Mouse (Mus musculus) liver, embryonic 16.5 days (tissue): ENCODE results near the gene Mpp2. TPM values are rescaled to one million over a fixed set of nuclear protein-coding genes. Genes with fewer than 3 reads are reported as not detected.

ENCODE experiments used
- ATAC-seq: fragments of 200-750 bp; cut with Nextera tagmentation; 2 replicates; pipeline ENCODE4 v1.8.0; 2017; ENCODE audit warnings: low read depth, mild to moderate bottlenecking, moderate number of reproducible peaks, moderate library complexity
- H3K27ac ChIP-seq: fragments of 300-500 bp; sonication (generic); 2 replicates; pipeline ENCODE4 v1.5.1; 2014; ENCODE audit warnings: mild to moderate bottlenecking, low read length
- H3K27me3 ChIP-seq: fragments of 300-500 bp; sonication (generic); 2 replicates; pipeline ENCODE4 v1.6.1; 2014; ENCODE audit warnings: low read depth, low read length, mixed read lengths; ENCODE audit not compliant: control insufficient read depth, insufficient read depth
- H3K36me3 ChIP-seq: fragments of 300-500 bp; sonication (generic); 2 replicates; pipeline ENCODE4 v1.6.1; 2014; ENCODE audit warnings: mild to moderate bottlenecking; ENCODE audit not compliant: control insufficient read depth, insufficient read depth
- H3K4me1 ChIP-seq: fragments of 300-500 bp; sonication (generic); 2 replicates; pipeline ENCODE4 v1.6.1; 2014; ENCODE audit warnings: low read depth, low read length, mixed read lengths; ENCODE audit not compliant: control insufficient read depth
- H3K4me2 ChIP-seq: fragments of 300-500 bp; sonication (generic); 2 replicates; pipeline ENCODE4 v1.6.1; 2014; ENCODE audit warnings: low read depth, low read length, mixed read lengths
- H3K4me3 ChIP-seq: fragments of 300-500 bp; sonication (generic); 2 replicates; pipeline ENCODE4 v1.5.1; 2014; ENCODE audit warnings: low read depth, mild to moderate bottlenecking, low read length
- H3K9ac ChIP-seq: fragments of 300-500 bp; sonication (generic); 2 replicates; pipeline ENCODE4 v1.6.1; 2014; ENCODE audit warnings: low read depth, low read length
- H3K9me3 ChIP-seq: fragments of 300-500 bp; sonication (generic); replicated peaks from 2 replicates; pipeline ENCODE4 v1.6.1; 2016; ENCODE audit warnings: low read length; ENCODE audit not compliant: control insufficient read depth
- WGBS: fragments of 180-500 bp; shearing (Covaris S2); extraction: QIAGEN DNeasy Blood & Tissue Kit; methylation state at CpG from one replicate; pipeline ENCODE4 v1.1.7; 2014; ENCODE audit not compliant: insufficient replicate concordance; 5-methylcytosine and 5-hydroxymethylcytosine counted together
- polyA plus RNA-seq: library from polyadenylated mRNA; unstranded; fragments of >200 nt; fragmentation: Nextera tagmentation; extraction: Ambion mirVana; gene quantifications from 2 replicates; pipeline ENCODE4 v1.2.1, GENCODE M21; 2015

Mpp2 gene
- polyA plus RNA-seq: 9.2 and 11.1 TPM in 2 replicates

DNA sequence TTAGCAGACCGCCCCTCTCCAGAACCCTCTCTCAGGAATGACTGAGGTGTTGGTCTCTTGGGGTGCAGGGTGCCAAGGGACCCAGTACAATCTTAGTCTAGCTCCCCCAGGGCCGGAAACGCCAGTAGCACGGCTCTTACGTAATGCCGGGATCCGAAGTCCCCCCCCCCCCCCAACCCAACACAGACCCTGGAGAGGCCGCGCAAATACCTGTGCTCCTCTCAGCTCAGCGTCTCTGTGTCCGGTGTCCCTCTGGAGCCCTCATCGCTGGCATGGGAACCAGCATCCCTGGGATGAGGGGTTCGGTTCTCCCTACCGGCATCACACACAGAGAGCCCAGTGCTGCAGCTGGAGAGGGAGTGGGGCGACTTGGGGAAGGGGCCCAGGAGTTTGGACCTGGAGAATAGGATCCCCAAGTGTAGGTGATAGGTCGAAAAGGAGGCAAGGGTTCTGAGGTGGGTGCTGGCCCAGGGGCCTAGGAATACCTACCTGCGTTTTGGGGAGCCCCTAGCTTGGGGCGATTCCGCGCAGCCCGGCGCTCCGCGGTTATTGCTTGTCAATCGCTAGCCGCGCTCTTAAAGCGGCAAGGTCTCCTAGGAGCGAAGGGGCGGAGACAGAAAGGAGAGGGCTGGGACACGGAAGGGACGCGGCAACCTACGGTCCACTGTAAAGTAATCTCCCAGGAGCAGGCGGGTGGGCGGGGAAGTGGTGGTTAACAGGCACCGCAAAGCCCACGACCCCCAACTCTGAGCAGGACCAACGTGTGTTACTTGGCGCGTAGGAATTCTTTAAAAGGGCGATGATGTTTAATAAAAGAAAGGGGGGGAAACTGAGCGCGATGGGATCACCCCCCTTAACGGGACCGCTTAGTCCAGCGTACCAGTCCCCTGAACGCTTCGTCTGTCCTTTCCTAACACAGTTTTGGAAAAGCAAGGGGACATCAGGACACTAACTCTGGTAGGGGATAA lies at the start of gene Mpp2:
Mpp2 (minus strand) TSS at position 585 of the 968 bp plus-strand sequence.
- Histone ChIP-seq H3K4me1 (peaks cover 26% of the 10 kb centered on the region), H3K9me3 (no peaks in the 10 kb centered on the region; the same call in 1 of the 2 replicates), H3K36me3 (peaks cover 3% of the 10 kb centered on the region; the same call in 1 of the 2 replicates), H3K9ac (peak within 1 kb of the TSS; percentile 93), H3K27ac (peak within 1 kb of the TSS; percentile 87), H3K4me2 (peak within 1 kb of the TSS; percentile 85), H3K4me3 (peak within 1 kb of the TSS; percentile 85), H3K27me3 (no peaks in the 10 kb centered on the region; the same call in 1 of the 2 replicates)
- ATAC-seq: peak; percentile 87
- under 1% methylated on average over 49 of the region's 49 CpGs for WGBS

DNA sequence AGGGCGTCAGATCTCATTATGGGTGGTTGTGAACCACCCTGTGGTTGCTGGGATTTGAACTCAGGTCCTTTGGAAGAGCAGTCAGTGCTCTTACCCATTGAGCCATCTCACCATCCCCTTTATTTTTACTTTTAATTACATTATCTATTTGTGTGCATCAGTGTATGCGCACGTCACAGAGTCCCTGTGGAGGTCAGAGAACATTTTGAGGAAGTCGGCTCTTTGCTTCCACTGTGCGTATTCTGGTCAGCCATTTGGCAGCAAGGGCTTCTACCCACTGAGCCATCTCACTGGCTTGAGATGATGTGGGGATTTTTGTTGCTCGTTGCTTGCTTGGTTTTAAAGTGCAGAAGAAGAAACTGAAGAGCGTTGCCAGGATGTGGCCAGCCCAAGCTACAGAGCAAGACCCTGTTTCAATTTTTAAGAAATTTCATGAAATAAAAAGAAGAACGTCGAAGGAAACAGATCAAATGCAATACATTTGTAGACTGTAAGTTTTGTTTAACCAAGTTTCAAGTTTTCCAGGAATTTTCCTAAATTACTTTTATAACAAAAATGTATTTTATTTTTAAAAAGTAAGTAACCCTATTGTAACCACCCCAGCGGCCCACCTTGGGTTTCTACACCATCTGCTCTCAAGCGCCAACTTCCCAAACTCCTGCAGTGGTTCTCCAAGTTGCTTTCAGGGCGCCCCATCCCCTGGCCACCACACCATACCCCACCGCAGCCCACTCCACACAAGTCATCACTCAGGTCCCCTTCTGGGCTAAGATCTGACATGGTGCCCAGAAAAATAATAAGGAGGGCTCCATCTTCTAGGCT lies 49.5 kb upstream of the Mpp2 start:
- H3K4me1 ChIP-seq: peaks cover 3% of the 10 kb centered on the region
- no peak overlapping the region for H3K9ac ChIP-seq
- H3K4me2 ChIP-seq: peak overlapping the region; percentile 36; the same call in 1 of the 2 replicates
- ATAC-seq: no peak
- peaks cover 8% of the 10 kb centered on the region for H3K27me3 ChIP-seq
- no peaks in the 10 kb centered on the region for H3K36me3 ChIP-seq
- H3K27ac ChIP-seq: no peak overlapping the region
- WGBS: 20% methylated on average over 13 of the region's 13 CpGs
- no peak overlapping the region for H3K4me3 ChIP-seq
- H3K9me3 ChIP-seq: no peaks in the 10 kb centered on the region

DNA sequence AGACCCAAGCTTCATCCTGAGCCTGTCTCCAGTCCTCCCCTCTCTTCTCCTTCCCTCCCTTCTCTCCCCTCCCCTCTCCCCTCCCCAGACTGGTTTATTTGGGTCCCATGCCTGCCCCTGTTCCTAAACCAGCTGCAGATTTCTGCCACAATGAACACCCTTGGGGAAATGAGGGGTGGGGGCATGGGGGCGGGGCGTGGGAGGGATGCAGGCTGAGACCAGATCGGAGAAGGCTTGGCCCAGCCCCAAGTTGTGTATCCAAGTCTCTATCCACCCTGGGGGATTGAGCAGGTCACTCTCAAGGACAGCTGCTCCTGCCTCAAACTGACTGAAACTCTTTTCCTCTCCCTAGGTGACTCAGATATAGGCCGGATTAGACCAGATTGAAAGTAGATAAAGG lies 46.2 kb upstream of the Mpp2 start:
- no peak overlapping the region for H3K4me3 ChIP-seq
- H3K9me3 ChIP-seq: no peaks in the 10 kb centered on the region
- no peaks in the 10 kb centered on the region for H3K36me3 ChIP-seq
- H3K27me3 ChIP-seq: peaks cover 6% of the 10 kb centered on the region
- no peak overlapping the region for H3K4me2 ChIP-seq
- H3K4me1 ChIP-seq: peaks cover 15% of the 10 kb centered on the region
- H3K27ac ChIP-seq: no peak overlapping the region
- ATAC-seq: no peak
- no peak overlapping the region for H3K9ac ChIP-seq
- WGBS: 17% methylated on average over 4 of the region's 4 CpGs

DNA sequence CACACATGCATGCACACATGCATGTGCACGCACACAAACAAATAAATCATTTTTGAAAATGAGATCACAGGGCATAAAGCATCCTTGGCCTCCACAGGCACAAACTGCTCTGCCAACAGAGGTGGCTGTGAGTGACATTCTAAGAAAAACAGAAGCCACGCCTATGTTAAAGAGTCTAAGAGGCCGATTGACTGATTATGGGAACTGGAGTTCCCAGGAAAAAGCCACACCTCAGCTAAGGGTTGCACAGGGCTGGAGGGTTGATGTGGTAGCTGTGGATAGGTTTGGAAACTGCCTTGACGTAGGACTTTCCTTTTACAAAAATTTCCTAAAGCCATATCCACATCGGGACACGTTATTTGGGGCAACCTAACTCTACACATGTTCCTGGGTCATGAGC lies 29.1 kb upstream of the Mpp2 start:
- H3K4me1 ChIP-seq: peaks cover 9% of the 10 kb centered on the region
- no peak overlapping the region for H3K27ac ChIP-seq
- no peaks in the 10 kb centered on the region; the same call in 1 of the 2 replicates for H3K27me3 ChIP-seq
- 46% methylated on average over 6 of the region's 6 CpGs for WGBS
- no peaks in the 10 kb centered on the region for H3K36me3 ChIP-seq
- peak; percentile 51; the same call in 1 of the 2 replicates for ATAC-seq
- H3K4me3 ChIP-seq: no peak overlapping the region
- no peak overlapping the region for H3K4me2 ChIP-seq
- no peak overlapping the region for H3K9ac ChIP-seq
- H3K9me3 ChIP-seq: no peaks in the 10 kb centered on the region

DNA sequence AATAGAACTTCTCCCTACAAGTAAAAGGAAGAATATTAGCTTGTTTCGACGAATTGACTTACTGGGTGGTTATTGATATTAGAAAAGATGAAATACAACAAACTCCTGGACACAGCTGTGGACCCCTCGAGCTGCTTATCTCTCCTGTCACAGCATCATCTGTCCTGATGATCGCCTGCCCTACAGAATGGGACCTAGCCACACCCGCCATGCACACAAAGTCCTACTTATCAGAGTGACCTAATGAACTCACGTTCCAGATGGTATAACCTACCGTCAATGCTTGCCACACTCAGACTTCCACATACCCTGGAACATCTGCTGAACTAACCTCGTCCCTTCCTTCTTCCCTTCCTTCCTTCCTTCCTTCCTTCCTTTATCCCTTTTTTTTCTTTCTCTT lies 27.9 kb upstream of the Mpp2 start:
- 22% methylated on average over 8 of the region's 8 CpGs for WGBS
- H3K27me3 ChIP-seq: no peaks in the 10 kb centered on the region; the same call in 1 of the 2 replicates
- H3K9me3 ChIP-seq: no peaks in the 10 kb centered on the region
- H3K27ac ChIP-seq: no peak overlapping the region
- peak; percentile 61 for ATAC-seq
- no peak overlapping the region for H3K4me2 ChIP-seq
- no peak overlapping the region for H3K4me3 ChIP-seq
- peaks cover 9% of the 10 kb centered on the region for H3K4me1 ChIP-seq
- no peak overlapping the region for H3K9ac ChIP-seq
- no peaks in the 10 kb centered on the region for H3K36me3 ChIP-seq

DNA sequence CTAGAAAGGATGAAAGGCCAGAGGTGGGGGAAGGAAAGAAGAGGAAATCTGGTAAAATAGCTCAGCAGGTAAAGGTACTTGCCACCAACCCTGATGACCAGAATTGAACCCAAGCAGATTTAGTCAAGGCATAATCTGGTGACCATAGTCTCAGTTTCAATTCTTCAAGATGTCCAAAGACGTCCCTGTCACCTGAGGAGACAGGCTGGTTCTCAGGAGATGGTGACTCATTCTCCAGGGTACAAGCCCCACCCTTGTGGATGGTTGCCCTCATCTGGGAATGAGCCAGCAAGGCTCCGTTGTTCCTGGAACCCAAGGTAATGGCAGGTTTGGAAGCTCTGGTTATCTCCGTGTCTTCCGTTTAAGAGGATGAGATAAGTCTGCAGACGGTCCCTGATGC lies 23.3 kb upstream of the Mpp2 start:
- no peak for ATAC-seq
- Histone ChIP-seq H3K4me1 (peaks cover 4% of the 10 kb centered on the region), H3K4me3 (no peak overlapping the region), H3K9me3 (no peaks in the 10 kb centered on the region), H3K9ac (no peak overlapping the region), H3K27ac (no peak overlapping the region), H3K36me3 (no peaks in the 10 kb centered on the region), H3K4me2 (no peak overlapping the region), H3K27me3 (peaks cover 34% of the 10 kb centered on the region)
- WGBS: 43% methylated on average over 5 of the region's 5 CpGs

DNA sequence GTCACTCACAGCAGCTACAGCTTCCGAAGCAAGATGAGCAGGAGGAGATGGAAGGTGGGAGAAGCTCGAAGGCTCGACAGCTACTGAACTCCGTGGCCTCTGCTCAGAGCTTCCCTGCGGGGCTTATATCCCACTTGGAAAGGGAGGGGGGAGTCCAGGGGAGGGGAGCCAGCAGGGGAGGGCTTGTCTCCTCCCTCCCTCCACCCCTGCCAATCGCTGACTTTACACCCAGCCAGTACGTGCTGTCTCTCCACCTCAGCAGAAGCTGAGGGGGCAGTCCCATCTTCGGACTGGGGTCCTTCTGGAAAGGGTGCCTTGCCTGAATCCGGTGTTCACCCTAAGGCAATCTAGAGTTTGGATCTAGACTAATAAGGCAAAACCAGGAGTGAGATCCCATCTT lies 19.4 kb upstream of the Mpp2 start, which contains the start of gene Pyy:
Pyy (minus strand) TSS at position 101 of the 400 bp plus-strand sequence.
- Histone ChIP-seq H3K4me2 (no peak within 1 kb of the TSS), H3K4me3 (no peak within 1 kb of the TSS), H3K9ac (no peak within 1 kb of the TSS), H3K27ac (no peak within 1 kb of the TSS), H3K4me1 (peaks cover 4% of the 10 kb centered on the region), H3K36me3 (no peaks in the 10 kb centered on the region), H3K9me3 (no peaks in the 10 kb centered on the region), H3K27me3 (peaks cover 66% of the 10 kb centered on the region)
- WGBS: 11% methylated on average over 9 of the region's 9 CpGs
- no peak for ATAC-seq

DNA sequence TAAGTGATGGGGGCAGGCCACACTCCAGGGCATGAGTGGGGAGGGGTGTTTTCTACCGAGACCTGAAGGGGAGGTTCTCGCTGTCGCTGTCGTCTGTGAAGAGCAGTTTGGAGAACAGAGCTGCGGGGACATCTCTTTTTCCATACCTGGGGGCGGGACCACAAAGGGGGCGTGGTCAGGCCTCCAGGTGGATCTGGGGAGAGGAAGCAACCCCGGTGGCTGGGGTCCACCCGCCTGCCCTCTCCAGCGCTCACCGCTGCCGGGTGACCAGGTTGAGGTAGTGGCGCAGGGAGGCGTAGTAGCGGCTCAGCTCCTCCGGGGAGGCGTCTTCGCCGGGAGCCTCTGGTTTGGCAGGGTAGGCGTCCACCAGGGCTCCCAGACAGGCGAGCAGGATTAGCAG lies 18.6 kb upstream of the Mpp2 start:
- peaks cover 73% of the 10 kb centered on the region for H3K27me3 ChIP-seq
- peaks cover 11% of the 10 kb centered on the region for H3K4me1 ChIP-seq
- H3K36me3 ChIP-seq: no peaks in the 10 kb centered on the region
- H3K9ac ChIP-seq: no peak overlapping the region
- no peak overlapping the region for H3K4me3 ChIP-seq
- 4% methylated on average over 21 of the region's 21 CpGs for WGBS
- H3K27ac ChIP-seq: no peak overlapping the region
- ATAC-seq: no peak
- no peak overlapping the region for H3K4me2 ChIP-seq
- H3K9me3 ChIP-seq: no peaks in the 10 kb centered on the region
